Mouse (Mus musculus): Measurements from ENCODE around the gene Tmem204. TPM values are rescaled to one million over a fixed set of nuclear protein-coding genes. Genes with fewer than 3 reads are reported as not detected.
A peak's percentile ranks its signal among the peaks of the same experiment; 100 is the strongest.

Gene Tmem204
- polyA plus RNA-seq, 1 experiment from 2014 or later = 9.4 TPM

- Histone ChIP-seq H3K4me1 (ENCODE audit: insufficient read depth) (peaks cover 25% of the 10 kb centered on the region), H3K9me3 (ENCODE audit: low read length) (no peaks in the 10 kb centered on the region), H3K36me3 (replicated peaks; ENCODE audit: insufficient read depth, low read length) (0 out of 2 replicates have a peak, but pooled peaks cover 3% of the 10 kb centered on the region), H3K27me3 (ENCODE audit: insufficient read depth, low read length) (no peaks in the 10 kb centered on the region), H3K4me2 (ENCODE audit: low read depth, low read length) (no peak overlapping the region), H3K27ac (ENCODE audit: low read depth) (no peak overlapping the region), H3K9ac (replicated peaks) (no peak overlapping the region), H3K4me3 (ENCODE audit: low read depth, low read length) (no peak overlapping the region)
- 93% methylated on average over 4 of the region's 4 CpGs for WGBS (ENCODE audit: insufficient replicate concordance)
- no peak for DNase-seq
- no peak for ATAC-seq
- TF ChIP-seq EP300 (IDR thresholded peaks at IDR 0.05; ENCODE audit: low read depth) (no peak), CTCF (IDR thresholded peaks at IDR 0.05; ENCODE audit: low read depth) (no peak)
Observed at GRCm38 (mm10) chr17:25063261-25063660, 20.1 kb downstream of the Tmem204 start.

GRCm38 (mm10) chr17:25057041-25057440 is 26.4 kb downstream of the Tmem204 start:
- no peak overlapping the region for H3K9ac ChIP-seq (replicated peaks)
- H3K27ac ChIP-seq (ENCODE audit: low read depth) = no peak overlapping the region
- H3K36me3 ChIP-seq (replicated peaks; ENCODE audit: insufficient read depth, low read length) = peaks cover 20% of the 10 kb centered on the region
- no peaks in the 10 kb centered on the region for H3K27me3 ChIP-seq (ENCODE audit: insufficient read depth, low read length)
- no peak for DNase-seq
- H3K4me1 ChIP-seq (ENCODE audit: insufficient read depth) = no peaks in the 10 kb centered on the region
- WGBS (ENCODE audit: insufficient replicate concordance) = 76% methylated on average over 6 of the region's 6 CpGs
- no peak overlapping the region for H3K4me3 ChIP-seq (ENCODE audit: low read depth, low read length)
- H3K4me2 ChIP-seq (ENCODE audit: low read depth, low read length) = no peak overlapping the region
- ATAC-seq = no peak
- no peaks in the 10 kb centered on the region for H3K9me3 ChIP-seq (ENCODE audit: low read length)
- TF ChIP-seq EP300 (IDR thresholded peaks at IDR 0.05; ENCODE audit: low read depth) = no peak
- TF ChIP-seq CTCF (IDR thresholded peaks at IDR 0.05; ENCODE audit: low read depth) = peak; percentile 32; the same call in 1 of the 2 replicates

GRCm38 (mm10) chr17:25053274-25053673 is 30.1 kb downstream of the Tmem204 start:
- H3K9ac ChIP-seq (replicated peaks) = no peak overlapping the region
- H3K27me3 ChIP-seq (ENCODE audit: insufficient read depth, low read length) = no peaks in the 10 kb centered on the region
- no peaks in the 10 kb centered on the region for H3K4me1 ChIP-seq (ENCODE audit: insufficient read depth)
- no peaks in the 10 kb centered on the region for H3K9me3 ChIP-seq (ENCODE audit: low read length)
- no peak for ATAC-seq
- no peak overlapping the region for H3K27ac ChIP-seq (ENCODE audit: low read depth)
- no peak overlapping the region for H3K4me2 ChIP-seq (ENCODE audit: low read depth, low read length)
- no peak overlapping the region for H3K4me3 ChIP-seq (ENCODE audit: low read depth, low read length)
- TF ChIP-seq CTCF (IDR thresholded peaks at IDR 0.05; ENCODE audit: low read depth) (no peak), EP300 (IDR thresholded peaks at IDR 0.05; ENCODE audit: low read depth) (no peak)
- DNase-seq = no peak
- H3K36me3 ChIP-seq (replicated peaks; ENCODE audit: insufficient read depth, low read length) = peaks cover 18% of the 10 kb centered on the region
- 82% methylated on average over 9 of the region's 9 CpGs for WGBS (ENCODE audit: insufficient replicate concordance)

- TF ChIP-seq CTCF (IDR thresholded peaks at IDR 0.05; ENCODE audit: low read depth) (no peak), EP300 (IDR thresholded peaks at IDR 0.05; ENCODE audit: low read depth) (no peak)
- ATAC-seq (no peak), DNase-seq (no peak)
- no peak overlapping the region for H3K4me2 ChIP-seq (ENCODE audit: low read depth, low read length)
- no peaks in the 10 kb centered on the region for H3K4me1 ChIP-seq (ENCODE audit: insufficient read depth)
- H3K9ac ChIP-seq (replicated peaks) = no peak overlapping the region
- H3K27ac ChIP-seq (ENCODE audit: low read depth) = no peak overlapping the region
- no peaks in the 10 kb centered on the region for H3K9me3 ChIP-seq (ENCODE audit: low read length)
- H3K27me3 ChIP-seq (ENCODE audit: insufficient read depth, low read length) = no peaks in the 10 kb centered on the region
- peaks cover 4% of the 10 kb centered on the region; the same call in 1 of the 2 replicates for H3K36me3 ChIP-seq (replicated peaks; ENCODE audit: insufficient read depth, low read length)
- WGBS (ENCODE audit: insufficient replicate concordance) = 82% methylated on average over 5 of the region's 6 CpGs
- no peak overlapping the region for H3K4me3 ChIP-seq (ENCODE audit: low read depth, low read length)
Observed at GRCm38 (mm10) chr17:25047143-25047542, 36.2 kb downstream of the Tmem204 start.

- H3K9ac ChIP-seq (replicated peaks) = no peak overlapping the region
- no peaks in the 10 kb centered on the region for H3K9me3 ChIP-seq (ENCODE audit: low read length)
- no peak for TF ChIP-seq CTCF (IDR thresholded peaks at IDR 0.05; ENCODE audit: low read depth)
- TF ChIP-seq EP300 (IDR thresholded peaks at IDR 0.05; ENCODE audit: low read depth) = no peak
- WGBS (ENCODE audit: insufficient replicate concordance) = 80% methylated on average over 4 of the region's 4 CpGs
- no peak overlapping the region for H3K27ac ChIP-seq (ENCODE audit: low read depth)
- DNase-seq (no peak), ATAC-seq (no peak)
- H3K4me2 ChIP-seq (ENCODE audit: low read depth, low read length) = no peak overlapping the region
- no peaks in the 10 kb centered on the region for H3K27me3 ChIP-seq (ENCODE audit: insufficient read depth, low read length)
- no peaks in the 10 kb centered on the region for H3K4me1 ChIP-seq (ENCODE audit: insufficient read depth)
- no peak overlapping the region for H3K4me3 ChIP-seq (ENCODE audit: low read depth, low read length)
- H3K36me3 ChIP-seq (replicated peaks; ENCODE audit: insufficient read depth, low read length) = peaks cover 4% of the 10 kb centered on the region; the same call in 1 of the 2 replicates
Observed at GRCm38 (mm10) chr17:25045281-25045680, 38.1 kb downstream of the Tmem204 start.

- Histone ChIP-seq H3K4me2 (ENCODE audit: low read depth, low read length) (peak overlapping the region; percentile 26; the same call in 1 of the 2 replicates), H3K9ac (replicated peaks) (no peak overlapping the region), H3K4me1 (ENCODE audit: insufficient read depth) (no peaks in the 10 kb centered on the region), H3K36me3 (replicated peaks; ENCODE audit: insufficient read depth, low read length) (peaks cover 4% of the 10 kb centered on the region; the same call in 1 of the 2 replicates), H3K4me3 (ENCODE audit: low read depth, low read length) (no peak overlapping the region), H3K27me3 (ENCODE audit: insufficient read depth, low read length) (no peaks in the 10 kb centered on the region), H3K27ac (ENCODE audit: low read depth) (no peak overlapping the region), H3K9me3 (ENCODE audit: low read length) (no peaks in the 10 kb centered on the region)
- DNase-seq (no peak), ATAC-seq (no peak)
- TF ChIP-seq CTCF (IDR thresholded peaks at IDR 0.05; ENCODE audit: low read depth) (peak; percentile 24; the same call in 1 of the 2 replicates), EP300 (IDR thresholded peaks at IDR 0.05; ENCODE audit: low read depth) (no peak)
- 30% methylated on average over 7 of the region's 7 CpGs for WGBS (ENCODE audit: insufficient replicate concordance)
Observed at GRCm38 (mm10) chr17:25044879-25045278, 38.5 kb downstream of the Tmem204 start.

GRCm38 (mm10) chr17:25036183-25036582 is 47.2 kb downstream of the Tmem204 start:
- DNase-seq = no peak
- H3K9me3 ChIP-seq (ENCODE audit: low read length) = no peaks in the 10 kb centered on the region
- no peak overlapping the region for H3K4me3 ChIP-seq (ENCODE audit: low read depth, low read length)
- H3K4me2 ChIP-seq (ENCODE audit: low read depth, low read length) = no peak overlapping the region
- ATAC-seq = no peak
- H3K9ac ChIP-seq (replicated peaks) = no peak overlapping the region
- H3K27me3 ChIP-seq (ENCODE audit: insufficient read depth, low read length) = no peaks in the 10 kb centered on the region
- H3K4me1 ChIP-seq (ENCODE audit: insufficient read depth) = no peaks in the 10 kb centered on the region
- peaks cover 10% of the 10 kb centered on the region for H3K36me3 ChIP-seq (replicated peaks; ENCODE audit: insufficient read depth, low read length)
- no peak overlapping the region for H3K27ac ChIP-seq (ENCODE audit: low read depth)
- WGBS (ENCODE audit: insufficient replicate concordance) = 73% methylated on average over 4 of the region's 4 CpGs
- TF ChIP-seq CTCF (IDR thresholded peaks at IDR 0.05; ENCODE audit: low read depth) = peak; percentile 71
- no peak for TF ChIP-seq EP300 (IDR thresholded peaks at IDR 0.05; ENCODE audit: low read depth)

Data from liver, postnatal 0 days (tissue).